Mouse (Mus musculus): ENCODE measurements around the gene Chuk. TPM values are rescaled to one million over a fixed set of nuclear protein-coding genes. Genes with fewer than 3 reads are reported as not detected.

Chuk gene
- polyA plus RNA-seq, 1 experiment, result 31.3 TPM

- under 1% methylated on average over 75 of the region's 75 CpGs for WGBS
- TF ChIP-seq CTCF (IDR thresholded peaks at IDR 0.05; ENCODE audit: control insufficient read depth, insufficient read depth, low read length), result no peak
- TF ChIP-seq POLR2A (IDR thresholded peaks at IDR 0.05; ENCODE audit: borderline replicate concordance, control insufficient read depth, low read depth, low read length), result peak; percentile 30; the same call in 1 of the 2 replicates
- peak within 1 kb of the TSS; percentile 94 for H3K4me3 ChIP-seq (replicated peaks; ENCODE audit: control insufficient read depth, low read depth, low read length)
- peak within 1 kb of the TSS; percentile 95 for H3K27ac ChIP-seq (ENCODE audit: control insufficient read depth, insufficient read depth, low read depth, low read length, poor library complexity)
- peaks cover 2% of the 10 kb centered on the region for H3K4me1 ChIP-seq (ENCODE audit: control insufficient read depth, insufficient read depth, low read length)
These were observed 38.0 kb downstream of the Chuk start, which contains the start of gene Erlin1 for GRCm38 (mm10) chr19:44069121-44069913. Erlin1 (minus strand) TSS chr19:44069785.

DNA sequence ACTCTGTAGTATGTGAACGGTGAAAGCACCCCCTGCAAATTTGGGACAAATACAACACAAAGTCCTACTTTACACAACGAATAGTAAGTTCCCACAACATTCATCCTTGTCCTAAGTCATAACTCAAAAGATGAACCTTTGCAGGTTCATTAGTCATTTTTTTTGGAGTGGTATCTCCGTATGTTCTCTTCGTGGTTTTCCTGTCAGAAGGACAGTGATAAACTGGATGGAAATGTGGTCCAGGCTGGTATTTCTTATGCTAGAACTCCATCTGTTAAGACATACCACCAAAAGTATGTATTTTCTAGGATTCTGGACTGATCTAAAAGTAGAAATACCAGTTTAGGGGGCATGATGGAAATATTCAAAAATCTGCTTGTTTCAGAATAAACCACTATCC, 39.0 kb downstream of the Chuk start:
- Histone ChIP-seq H3K27ac (ENCODE audit: control insufficient read depth, insufficient read depth, low read depth, low read length, poor library complexity) (no peak overlapping the region), H3K4me3 (replicated peaks; ENCODE audit: control insufficient read depth, low read depth, low read length) (no peak overlapping the region), H3K4me1 (ENCODE audit: control insufficient read depth, insufficient read depth, low read length) (peaks cover 2% of the 10 kb centered on the region)
- TF ChIP-seq CTCF (IDR thresholded peaks at IDR 0.05; ENCODE audit: control insufficient read depth, insufficient read depth, low read length) (no peak), POLR2A (IDR thresholded peaks at IDR 0.05; ENCODE audit: borderline replicate concordance, control insufficient read depth, low read depth, low read length) (no peak)
- 34% methylated on average over 4 of the region's 4 CpGs for WGBS

DNA sequence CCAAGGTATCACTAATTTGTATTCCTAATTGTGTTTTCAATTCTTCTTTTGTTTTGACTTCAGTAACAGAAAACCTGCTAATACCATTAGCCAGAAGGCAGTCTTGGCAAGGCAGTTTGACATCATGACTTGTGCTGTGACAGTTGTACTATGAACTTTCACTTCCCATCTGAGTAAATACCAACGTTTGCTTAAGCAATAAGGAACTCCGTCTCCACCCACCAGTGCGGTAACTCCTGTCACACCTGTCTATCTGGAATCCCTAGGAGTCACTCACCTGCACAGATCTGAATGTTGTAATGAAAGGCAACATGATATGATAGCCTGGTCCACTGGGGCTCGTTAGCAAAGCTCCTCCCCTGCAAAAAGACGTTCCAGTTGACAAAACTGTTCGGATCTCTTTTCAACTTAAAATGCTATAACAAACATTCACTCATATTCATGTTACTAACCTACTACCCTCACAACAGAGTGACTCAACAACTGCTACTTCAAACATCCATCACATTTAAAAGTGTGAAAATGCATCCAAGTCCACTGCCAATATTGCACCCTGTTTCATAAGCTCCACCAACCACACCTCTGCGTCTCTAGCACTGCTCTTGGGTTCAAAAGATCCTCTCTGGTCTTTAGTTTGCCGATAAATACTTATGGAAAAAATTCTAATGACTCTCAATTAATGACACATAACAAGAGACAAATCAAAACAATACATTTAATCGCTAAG, 39.8 kb downstream of the Chuk start:
- TF ChIP-seq POLR2A (IDR thresholded peaks at IDR 0.05; ENCODE audit: borderline replicate concordance, control insufficient read depth, low read depth, low read length) (no peak), CTCF (IDR thresholded peaks at IDR 0.05; ENCODE audit: control insufficient read depth, insufficient read depth, low read length) (no peak)
- Histone ChIP-seq H3K27ac (ENCODE audit: control insufficient read depth, insufficient read depth, low read depth, low read length, poor library complexity) (no peak overlapping the region), H3K4me3 (replicated peaks; ENCODE audit: control insufficient read depth, low read depth, low read length) (peak overlapping the region; percentile 21), H3K4me1 (ENCODE audit: control insufficient read depth, insufficient read depth, low read length) (peaks cover 2% of the 10 kb centered on the region)
- 43% methylated on average over 9 of the region's 9 CpGs for WGBS

DNA sequence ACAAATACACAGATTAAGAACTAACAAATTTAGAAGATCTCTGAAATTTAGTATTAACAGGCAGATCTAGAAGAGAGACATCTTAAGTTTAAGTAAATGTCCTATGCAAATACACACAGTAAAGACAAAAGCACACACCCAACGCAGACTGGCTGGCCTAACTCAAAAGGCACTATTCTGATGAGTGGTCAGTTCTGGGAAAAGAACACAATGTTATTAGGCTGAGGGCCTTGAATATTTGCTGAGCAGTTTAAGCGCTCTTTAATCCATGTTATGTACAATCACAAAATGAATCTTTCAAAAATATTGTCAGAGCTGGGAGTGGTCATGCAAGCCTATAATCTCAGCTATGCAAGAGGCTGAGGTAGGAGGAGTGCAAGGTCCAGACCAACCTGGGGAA, 42.5 kb downstream of the Chuk start:
- 86% methylated on average over 2 of the region's 2 CpGs for WGBS
- TF ChIP-seq CTCF (IDR thresholded peaks at IDR 0.05; ENCODE audit: control insufficient read depth, insufficient read depth, low read length) (no peak), POLR2A (IDR thresholded peaks at IDR 0.05; ENCODE audit: borderline replicate concordance, control insufficient read depth, low read depth, low read length) (no peak)
- H3K27ac ChIP-seq (ENCODE audit: control insufficient read depth, insufficient read depth, low read depth, low read length, poor library complexity), result no peak overlapping the region
- H3K4me3 ChIP-seq (replicated peaks; ENCODE audit: control insufficient read depth, low read depth, low read length), result no peak overlapping the region
- peaks cover 2% of the 10 kb centered on the region for H3K4me1 ChIP-seq (ENCODE audit: control insufficient read depth, insufficient read depth, low read length)

- whole genome bisulfite sequencing, result 85% methylated on average over 7 of the region's 7 CpGs
- TF ChIP-seq POLR2A (IDR thresholded peaks at IDR 0.05; ENCODE audit: borderline replicate concordance, control insufficient read depth, low read depth, low read length) (no peak), CTCF (IDR thresholded peaks at IDR 0.05; ENCODE audit: control insufficient read depth, insufficient read depth, low read length) (no peak)
- Histone ChIP-seq H3K4me1 (ENCODE audit: control insufficient read depth, insufficient read depth, low read length) (peaks cover 2% of the 10 kb centered on the region), H3K27ac (ENCODE audit: control insufficient read depth, insufficient read depth, low read depth, low read length, poor library complexity) (no peak overlapping the region), H3K4me3 (replicated peaks; ENCODE audit: control insufficient read depth, low read depth, low read length) (no peak overlapping the region)
These were observed 43.5 kb downstream of the Chuk start for GRCm38 (mm10) chr19:44063773-44064172.

- Histone ChIP-seq H3K4me3 (replicated peaks; ENCODE audit: control insufficient read depth, low read depth, low read length) (no peak overlapping the region), H3K4me1 (ENCODE audit: control insufficient read depth, insufficient read depth, low read length) (no peaks in the 10 kb centered on the region), H3K27ac (ENCODE audit: control insufficient read depth, insufficient read depth, low read depth, low read length, poor library complexity) (no peak overlapping the region)
- 90% methylated on average over 3 of the region's 3 CpGs for WGBS
- TF ChIP-seq CTCF (IDR thresholded peaks at IDR 0.05; ENCODE audit: control insufficient read depth, insufficient read depth, low read length), result no peak
- TF ChIP-seq POLR2A (IDR thresholded peaks at IDR 0.05; ENCODE audit: borderline replicate concordance, control insufficient read depth, low read depth, low read length), result no peak
These were observed 47.1 kb downstream of the Chuk start for GRCm38 (mm10) chr19:44060226-44060625.

DNA sequence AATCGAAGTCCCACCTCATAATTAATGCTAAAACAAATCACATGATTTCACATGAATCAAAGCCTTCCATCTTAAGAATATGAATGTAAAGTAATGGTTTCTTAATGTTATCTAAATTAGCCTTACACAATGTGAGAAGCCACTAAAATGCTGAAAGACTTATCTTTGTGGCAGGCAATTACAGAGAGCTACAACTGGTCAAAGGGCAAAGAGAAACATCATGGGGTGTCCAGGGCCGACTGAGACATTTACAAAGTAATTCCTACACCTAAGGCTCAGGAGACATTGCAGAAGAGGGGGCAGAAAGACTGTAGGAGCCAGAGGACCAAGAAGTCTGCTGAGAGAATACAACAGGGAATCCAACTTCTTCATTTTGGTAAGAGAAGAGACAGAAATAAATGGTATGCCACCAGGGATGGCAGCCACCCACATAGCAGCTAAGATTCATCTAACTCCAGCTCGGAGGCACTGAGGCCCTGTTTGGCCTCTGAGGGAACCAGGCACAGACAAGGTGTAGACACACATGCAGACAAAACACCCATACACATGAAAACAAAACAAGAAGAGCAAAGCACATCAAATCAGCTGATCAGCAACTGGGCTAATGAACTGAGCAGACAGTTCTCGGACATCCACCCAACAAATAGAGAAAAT, 52.0 kb downstream of the Chuk start:
- H3K4me1 ChIP-seq (ENCODE audit: control insufficient read depth, insufficient read depth, low read length), result no peaks in the 10 kb centered on the region
- no peak overlapping the region for H3K4me3 ChIP-seq (replicated peaks; ENCODE audit: control insufficient read depth, low read depth, low read length)
- H3K27ac ChIP-seq (ENCODE audit: control insufficient read depth, insufficient read depth, low read depth, low read length, poor library complexity), result no peak overlapping the region
- WGBS, result 83% methylated on average over 4 of the region's 4 CpGs
- TF ChIP-seq POLR2A (IDR thresholded peaks at IDR 0.05; ENCODE audit: borderline replicate concordance, control insufficient read depth, low read depth, low read length), result no peak
- TF ChIP-seq CTCF (IDR thresholded peaks at IDR 0.05; ENCODE audit: control insufficient read depth, insufficient read depth, low read length), result no peak

GRCm38 (mm10) chr19:44050388-44050787, 56.9 kb downstream of the Chuk start:
- Histone ChIP-seq H3K4me3 (replicated peaks; ENCODE audit: control insufficient read depth, low read depth, low read length) (no peak overlapping the region), H3K27ac (ENCODE audit: control insufficient read depth, insufficient read depth, low read depth, low read length, poor library complexity) (no peak overlapping the region), H3K4me1 (ENCODE audit: control insufficient read depth, insufficient read depth, low read length) (no peaks in the 10 kb centered on the region)
- no peak for TF ChIP-seq CTCF (IDR thresholded peaks at IDR 0.05; ENCODE audit: control insufficient read depth, insufficient read depth, low read length)
- TF ChIP-seq POLR2A (IDR thresholded peaks at IDR 0.05; ENCODE audit: borderline replicate concordance, control insufficient read depth, low read depth, low read length), result no peak
- WGBS, result 73% methylated on average over 4 of the region's 4 CpGs

Measured in bone marrow, adult 2 months (tissue).